Mouse (Mus musculus) intestine, postnatal 0 days (tissue): ENCODE measurements around the gene Ube4a. TPM values are rescaled to one million over a fixed set of nuclear protein-coding genes. Genes with fewer than 3 reads are reported as not detected.

Experiments used
- ATAC-seq: fragments of 200-750 bp; cut with Nextera tagmentation; 2 replicates; pipeline ENCODE4 v1.8.0; 2017; ENCODE audit warnings: mild to moderate bottlenecking, moderate TSS enrichment, moderate library complexity
- H3K27ac ChIP-seq: fragments of 300-500 bp; sonication (generic); 2 replicates; pipeline ENCODE4 v1.5.1; 2014; ENCODE audit warnings: mild to moderate bottlenecking, low read depth, low read length, moderate library complexity
- H3K27me3 ChIP-seq: fragments of 300-500 bp; sonication (generic); replicated peaks from 2 replicates; pipeline ENCODE4 v1.6.1; 2014; ENCODE audit warnings: low read length, mixed read lengths; ENCODE audit not compliant: control insufficient read depth, insufficient read depth
- H3K36me3 ChIP-seq: fragments of 300-500 bp; sonication (generic); 2 replicates; pipeline ENCODE4 v1.6.1; 2014; ENCODE audit warnings: mild to moderate bottlenecking, moderate library complexity; ENCODE audit not compliant: control insufficient read depth, insufficient read depth
- H3K4me1 ChIP-seq: fragments of 300-500 bp; sonication (generic); replicated peaks from 2 replicates; pipeline ENCODE4 v1.6.1; 2014; ENCODE audit warnings: antibody characterized with exemption, low read length, mixed read lengths; ENCODE audit not compliant: control insufficient read depth, insufficient read depth
- H3K4me2 ChIP-seq: fragments of 300-500 bp; sonication (generic); replicated peaks from 2 replicates; pipeline ENCODE4 v1.6.1; 2014; ENCODE audit warnings: low read depth, mild to moderate bottlenecking, moderate library complexity
- H3K4me3 ChIP-seq: fragments of 300-500 bp; sonication (generic); 2 replicates; pipeline ENCODE4 v1.5.1; 2014; ENCODE audit warnings: low read depth, low read length
- H3K9ac ChIP-seq: fragments of 300-500 bp; sonication (generic); 2 replicates; pipeline ENCODE4 v1.6.1; 2014; ENCODE audit warnings: mild to moderate bottlenecking, low read depth, low read length
- H3K9me3 ChIP-seq: fragments of 300-500 bp; sonication (generic); 2 replicates; pipeline ENCODE4 v1.6.1; 2016; ENCODE audit warnings: mixed run types; ENCODE audit not compliant: control insufficient read depth
- CTCF ChIP-seq: sonication (generic); IDR thresholded peaks from 2 replicates; pipeline ENCODE4 v1.5.1; 2016; ENCODE audit warnings: low read depth, mild to moderate bottlenecking, control low read depth, antibody characterized with exemption, moderate library complexity
- WGBS: fragments of 180-500 bp; shearing (Covaris S2); extraction: QIAGEN DNeasy Blood & Tissue Kit; methylation state at CpG from one replicate; pipeline ENCODE4 v1.1.7; 2014; 5-methylcytosine and 5-hydroxymethylcytosine counted together
- polyA plus RNA-seq: library from polyadenylated mRNA; unstranded; fragments of >200 nt; fragmentation: Nextera tagmentation; extraction: Ambion mirVana; gene quantifications from 2 replicates; pipeline ENCODE4 v1.2.1, GENCODE M21; 2015

Gene Ube4a
- polyA plus RNA-seq, 1 experiment from 2014 or later, result 12.7 TPM

DNA sequence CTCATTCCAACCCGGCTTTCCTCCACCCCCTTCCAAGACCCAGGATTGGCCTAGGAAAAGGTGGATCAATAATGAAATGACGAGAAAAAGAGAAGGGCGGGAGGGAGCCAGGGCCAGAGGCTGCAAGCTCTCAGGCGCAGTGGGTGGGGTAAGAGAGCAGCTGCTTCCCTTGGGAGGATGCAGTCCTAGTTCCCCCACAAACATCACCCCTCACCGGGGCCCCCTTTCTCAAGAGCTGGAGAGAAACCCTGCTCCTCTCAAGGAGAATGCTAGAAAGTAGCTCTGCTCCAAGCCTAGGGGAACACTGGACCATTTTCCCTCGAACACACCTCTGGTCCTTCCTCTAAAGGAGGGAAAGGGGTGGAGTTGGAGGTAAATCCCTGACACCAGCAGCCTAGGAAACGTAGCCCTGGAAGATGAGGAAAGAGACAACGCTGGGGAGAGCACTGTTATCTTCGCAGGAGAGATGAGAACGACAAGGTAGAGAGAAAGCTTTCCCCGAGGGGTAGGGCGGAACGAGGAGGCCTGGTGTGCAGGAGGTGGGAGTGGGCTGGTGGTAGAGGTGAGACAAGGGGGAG, 85.6 kb downstream of the Ube4a start:
- WGBS, result under 1% methylated on average over 13 of the region's 13 CpGs
- Histone ChIP-seq H3K4me1 (0 out of 2 replicates have a peak, but pooled peaks cover 14% of the 10 kb centered on the region), H3K27ac (peak overlapping the region; percentile 9), H3K27me3 (0 out of 2 replicates have a peak, but pooled peaks cover 5% of the 10 kb centered on the region), H3K9me3 (no peaks in the 10 kb centered on the region), H3K4me3 (peak overlapping the region; percentile 88), H3K36me3 (peaks cover 3% of the 10 kb centered on the region; the same call in 1 of the 2 replicates), H3K9ac (peak overlapping the region; percentile 87), H3K4me2 (peak overlapping the region; percentile 98)
- no peak for ATAC-seq
- TF ChIP-seq CTCF, result no peak

GRCm38 (mm10) chr9:44878776-44879500, 86.5 kb downstream of the Ube4a start:
- H3K27ac ChIP-seq, result 0 out of 2 replicates have a peak overlapping the region, but pooled peaks have one; percentile 9
- H3K27me3 ChIP-seq, result 0 out of 2 replicates have a peak, but pooled peaks cover 5% of the 10 kb centered on the region
- no peaks in the 10 kb centered on the region for H3K9me3 ChIP-seq
- peaks cover 3% of the 10 kb centered on the region; the same call in 1 of the 2 replicates for H3K36me3 ChIP-seq
- H3K4me2 ChIP-seq, result peak overlapping the region; percentile 98
- H3K9ac ChIP-seq, result no peak overlapping the region; the same call in 1 of the 2 replicates
- no peak for TF ChIP-seq CTCF
- 0 out of 2 replicates have a peak, but pooled peaks cover 14% of the 10 kb centered on the region for H3K4me1 ChIP-seq
- ATAC-seq, result no peak
- H3K4me3 ChIP-seq, result peak overlapping the region; percentile 88
- WGBS, result 24% methylated on average over 9 of the region's 9 CpGs

DNA sequence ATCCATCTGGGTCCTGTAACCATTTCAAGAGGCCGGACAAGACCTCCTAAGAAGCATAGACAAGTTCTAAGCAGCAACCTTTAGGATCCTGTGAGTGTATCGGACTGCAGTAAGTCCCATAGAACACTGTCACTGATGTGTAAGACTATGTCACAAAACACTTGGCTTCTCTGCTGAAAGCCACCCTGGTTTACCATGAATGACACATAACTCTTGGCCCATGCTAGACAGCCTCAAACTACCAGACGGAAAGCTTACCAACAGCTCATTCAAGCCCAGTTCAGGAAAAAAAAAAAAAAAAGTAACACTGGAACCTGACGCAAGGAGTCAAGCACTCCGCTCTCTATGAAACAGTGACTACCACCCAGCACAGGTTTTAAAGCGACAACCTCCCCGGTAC, 87.7 kb downstream of the Ube4a start:
- Histone ChIP-seq H3K9me3 (no peaks in the 10 kb centered on the region), H3K9ac (no peak overlapping the region), H3K4me1 (0 out of 2 replicates have a peak, but pooled peaks cover 8% of the 10 kb centered on the region), H3K4me3 (no peak overlapping the region), H3K27me3 (no peaks in the 10 kb centered on the region), H3K4me2 (0 out of 2 replicates have a peak overlapping the region, but pooled peaks have one; percentile 1), H3K36me3 (peaks cover 3% of the 10 kb centered on the region; the same call in 1 of the 2 replicates), H3K27ac (no peak overlapping the region)
- TF ChIP-seq CTCF, result no peak
- 83% methylated on average over 7 of the region's 7 CpGs for WGBS
- ATAC-seq, result no peak

GRCm38 (mm10) chr9:44875476-44875875, 89.9 kb downstream of the Ube4a start:
- Histone ChIP-seq H3K27me3 (no peaks in the 10 kb centered on the region), H3K9me3 (no peaks in the 10 kb centered on the region), H3K4me2 (no peak overlapping the region), H3K27ac (no peak overlapping the region), H3K4me3 (no peak overlapping the region), H3K4me1 (0 out of 2 replicates have a peak, but pooled peaks cover 8% of the 10 kb centered on the region), H3K36me3 (peaks cover 3% of the 10 kb centered on the region; the same call in 1 of the 2 replicates), H3K9ac (no peak overlapping the region)
- no peak for ATAC-seq
- TF ChIP-seq CTCF, result no peak
- 74% methylated on average over 7 of the region's 7 CpGs for WGBS

GRCm38 (mm10) chr9:44874198-44874597, 91.2 kb downstream of the Ube4a start:
- Histone ChIP-seq H3K27me3 (no peaks in the 10 kb centered on the region), H3K9ac (no peak overlapping the region), H3K27ac (no peak overlapping the region), H3K36me3 (peaks cover 3% of the 10 kb centered on the region; the same call in 1 of the 2 replicates), H3K9me3 (no peaks in the 10 kb centered on the region), H3K4me3 (no peak overlapping the region), H3K4me1 (0 out of 2 replicates have a peak, but pooled peaks cover 8% of the 10 kb centered on the region), H3K4me2 (no peak overlapping the region)
- no peak for ATAC-seq
- TF ChIP-seq CTCF, result no peak

GRCm38 (mm10) chr9:44873665-44874064, 91.7 kb downstream of the Ube4a start:
- no peaks in the 10 kb centered on the region for H3K9me3 ChIP-seq
- WGBS, result 27% methylated on average over 5 of the region's 5 CpGs
- peak overlapping the region; percentile 24; the same call in 1 of the 2 replicates for H3K4me2 ChIP-seq
- no peak overlapping the region for H3K9ac ChIP-seq
- H3K4me1 ChIP-seq, result 0 out of 2 replicates have a peak, but pooled peaks cover 9% of the 10 kb centered on the region
- H3K27ac ChIP-seq, result no peak overlapping the region
- H3K4me3 ChIP-seq, result no peak overlapping the region
- TF ChIP-seq CTCF, result no peak
- H3K27me3 ChIP-seq, result no peaks in the 10 kb centered on the region
- H3K36me3 ChIP-seq, result peaks cover 3% of the 10 kb centered on the region; the same call in 1 of the 2 replicates
- ATAC-seq, result no peak

Other genes with a start within 250 kb of the Ube4a start
- 6.2 and 6.9 TPM in 2 replicates for gene Phldb1, start 230.4 kb downstream of the Ube4a start, polyA plus RNA-seq
- gene Arcn1, start 197.8 kb downstream of the Ube4a start, polyA plus RNA-seq, result 113 and 121 TPM in 2 replicates
- gene Ift46, start 197.7 kb downstream of the Ube4a start, polyA plus RNA-seq, result 52.8 and 56.9 TPM in 2 replicates
- gene Tmem25, start 166.3 kb downstream of the Ube4a start, polyA plus RNA-seq, result 4.2 and 4.9 TPM in 2 replicates
- 3.2 and 4.0 TPM in 2 replicates for gene Ttc36, start 162.5 kb downstream of the Ube4a start, polyA plus RNA-seq
- 2.9 and 3.4 TPM in 2 replicates for gene Kmt2a, start 84.3 kb downstream of the Ube4a start, polyA plus RNA-seq
- 1,311 and 1,336 TPM in 2 replicates for gene Atp5l, start 44.9 kb downstream of the Ube4a start, polyA plus RNA-seq
- 0.61 and 0.78 TPM in 2 replicates for gene Cd3g, start 14.8 kb upstream of the Ube4a start, polyA plus RNA-seq
- 0.51 and 0.95 TPM in 2 replicates for gene Cd3d, start 16.2 kb upstream of the Ube4a start, polyA plus RNA-seq
- gene Cd3e, start 44.0 kb upstream of the Ube4a start, polyA plus RNA-seq, result 0.37 and 0.74 TPM in 2 replicates
- 9.1 and 11.0 TPM in 2 replicates for gene Mpzl2, start 74.2 kb upstream of the Ube4a start, polyA plus RNA-seq
- 6.5 and 7.5 TPM in 2 replicates for gene Mpzl3, start 89.6 kb upstream of the Ube4a start, polyA plus RNA-seq
- gene Jaml, start 113.6 kb upstream of the Ube4a start, polyA plus RNA-seq, result 221 and 255 TPM in 2 replicates
- gene Scn2b, start 152.2 kb upstream of the Ube4a start, polyA plus RNA-seq, result 0.96 and 1.1 TPM in 2 replicates
- 0.04 TPM in 1 of 2 replicates, not detected in the other for gene Scn4b, start 172.8 kb upstream of the Ube4a start, polyA plus RNA-seq
- gene BC049352, start 216.4 kb upstream of the Ube4a start, polyA plus RNA-seq, result 0.48 and 1.0 TPM in 2 replicates
- gene Tmprss4, start 238.5 kb upstream of the Ube4a start, polyA plus RNA-seq, result 70.6 and 72.0 TPM in 2 replicates